Mouse (Mus musculus): ENCODE measurements around the gene Scgb1b19. TPM values are rescaled to one million over a fixed set of nuclear protein-coding genes. Genes with fewer than 3 reads are reported as not detected.
"Not testable (repeated sequence)": the region's sequence is repeated elsewhere in the genome, so short reads cannot be mapped to it uniquely, and the experiment has no call there.

Scgb1b19 gene
- not detected in 2 replicates for polyA plus RNA-seq (2016; fragmentation: Nextera tagmentation; extraction: Ambion mirVana)

- not testable (repeated sequence) for H3K9me3 ChIP-seq; H3K36me3 ChIP-seq; ATAC-seq (ENCODE audit: low FRiP score, low read depth); H3K4me3 ChIP-seq; H3K4me2 ChIP-seq (replicated peaks); H3K27me3 ChIP-seq; H3K9ac ChIP-seq (replicated peaks); H3K27ac ChIP-seq (replicated peaks); H3K4me1 ChIP-seq
- 80% methylated on average over 2 of the region's 3 CpGs for WGBS
Observed at GRCm38 (mm10) chr7:33286991-33287390, at the start of gene Scgb1b19. Gene Scgb1b19 (plus strand): TSS chr7:33287291.

- H3K4me1 ChIP-seq; H3K27ac ChIP-seq (replicated peaks); H3K4me3 ChIP-seq; H3K9ac ChIP-seq (replicated peaks); H3K36me3 ChIP-seq; H3K4me2 ChIP-seq (replicated peaks); H3K9me3 ChIP-seq; ATAC-seq (ENCODE audit: low FRiP score, low read depth); H3K27me3 ChIP-seq: not testable (repeated sequence)
Observed at GRCm38 (mm10) chr7:33280238-33280637, 6.9 kb upstream of the Scgb1b19 start, which contains the start of gene Scgb2b19. Gene Scgb2b19 (minus strand): TSS chr7:33280338.

Other genes starting within 250 kb of the Scgb1b19 start
- not detected in 2 replicates for gene Scgb2b17, start 230.7 kb upstream of the Scgb1b19 start, polyA plus RNA-seq (2016; fragmentation: Nextera tagmentation; extraction: Ambion mirVana)
- gene Scgb1b17, start 223.8 kb upstream of the Scgb1b19 start, polyA plus RNA-seq (2016; fragmentation: Nextera tagmentation; extraction: Ambion mirVana) = not detected in 2 replicates
- not detected in 2 replicates for gene Scgb2b18, start 113.4 kb upstream of the Scgb1b19 start, polyA plus RNA-seq (2016; fragmentation: Nextera tagmentation; extraction: Ambion mirVana)
- gene Scgb1b18, start 101.7 kb upstream of the Scgb1b19 start, polyA plus RNA-seq (2016; fragmentation: Nextera tagmentation; extraction: Ambion mirVana) = not detected in 2 replicates
- not detected in 2 replicates for gene Scgb2b19, start 7.0 kb upstream of the Scgb1b19 start, polyA plus RNA-seq (2016; fragmentation: Nextera tagmentation; extraction: Ambion mirVana)
- not detected in 2 replicates for gene Scgb2b20, start 79.0 kb downstream of the Scgb1b19 start, polyA plus RNA-seq (2016; fragmentation: Nextera tagmentation; extraction: Ambion mirVana)
- not detected in 2 replicates for gene Scgb1b20, start 85.9 kb downstream of the Scgb1b19 start, polyA plus RNA-seq (2016; fragmentation: Nextera tagmentation; extraction: Ambion mirVana)
- gene Scgb2b21, start 233.2 kb downstream of the Scgb1b19 start, polyA plus RNA-seq (2016; fragmentation: Nextera tagmentation; extraction: Ambion mirVana) = not detected in 2 replicates